Mouse (Mus musculus) intestine, embryonic 14.5 days (tissue): ENCODE measurements around the gene Ramp1. TPM values are rescaled to one million over a fixed set of nuclear protein-coding genes. Genes with fewer than 3 reads are reported as not detected.

Source experiments
- ATAC-seq: fragments of 200-750 bp; cut with Nextera tagmentation; replicated peaks from 2 replicates; pipeline ENCODE4 v1.8.0; 2017; ENCODE audit warnings: low read depth, moderate number of reproducible peaks, moderate TSS enrichment, moderate library complexity; ENCODE audit not compliant: low FRiP score, low TSS enrichment
- DNase-seq: peaks from one replicate; pipeline ENCODE4 v3.0.0-alpha.2; 2018; ENCODE audit warnings: low spot score
- H3K27ac ChIP-seq: fragments of 300-500 bp; sonication (generic); 2 replicates; pipeline ENCODE4 v1.5.1; 2014; ENCODE audit warnings: low read depth, mild to moderate bottlenecking, control low read depth
- H3K27me3 ChIP-seq: fragments of 300-500 bp; sonication (generic); replicated peaks from 2 replicates; pipeline ENCODE4 v1.6.1; 2014; ENCODE audit warnings: low read length, control low read depth; ENCODE audit not compliant: control insufficient read depth, insufficient read depth
- H3K36me3 ChIP-seq: fragments of 300-500 bp; sonication (generic); 2 replicates; pipeline ENCODE4 v1.6.1; 2014; ENCODE audit warnings: low read length, control low read depth; ENCODE audit not compliant: control insufficient read depth, insufficient read depth
- H3K4me1 ChIP-seq: fragments of 300-500 bp; sonication (generic); replicated peaks from 2 replicates; pipeline ENCODE4 v1.6.1; 2014; ENCODE audit warnings: low read length, control low read depth, mixed read lengths; ENCODE audit not compliant: control insufficient read depth, insufficient read depth
- H3K4me2 ChIP-seq: fragments of 300-500 bp; sonication (generic); 2 replicates; pipeline ENCODE4 v1.6.1; 2014; ENCODE audit warnings: low read length
- H3K4me3 ChIP-seq: fragments of 300-500 bp; sonication (generic); 2 replicates; pipeline ENCODE4 v1.5.1; 2014; ENCODE audit warnings: low read depth, low read length, control low read depth, mixed read lengths
- H3K9ac ChIP-seq: fragments of 300-500 bp; sonication (generic); 2 replicates; pipeline ENCODE4 v1.6.1; 2014; ENCODE audit warnings: mild to moderate bottlenecking, low read length
- H3K9me3 ChIP-seq: fragments of 300-500 bp; sonication (generic); 2 replicates; pipeline ENCODE4 v1.6.1; 2016; ENCODE audit warnings: low read length, control low read depth; ENCODE audit not compliant: control insufficient read depth
- WGBS: fragments of 180-500 bp; shearing (Covaris S2); extraction: QIAGEN DNeasy Blood & Tissue Kit; methylation state at CpG from one replicate; pipeline ENCODE4 v1.1.7; 2014; 5-methylcytosine and 5-hydroxymethylcytosine counted together
- polyA plus RNA-seq: library from polyadenylated mRNA; unstranded; fragments of >200 nt; fragmentation: Nextera tagmentation; extraction: Ambion mirVana; gene quantifications from 2 replicates; pipeline ENCODE4 v1.2.1, GENCODE M21; 2014

Gene Ramp1
- polyA plus RNA-seq, 1 experiment from 2014 or later: 6.0 TPM

GRCm38 (mm10) chr1:91235395-91235794, 55.8 kb downstream of the Ramp1 start:
- ATAC-seq (no peak), DNase-seq (no peak)
- peaks cover 4% of the 10 kb centered on the region for H3K4me1 ChIP-seq
- H3K9ac ChIP-seq: no peak overlapping the region
- H3K27ac ChIP-seq: no peak overlapping the region
- no peak overlapping the region for H3K4me3 ChIP-seq
- no peak overlapping the region for H3K4me2 ChIP-seq
- 0 out of 2 replicates have a peak, but pooled peaks cover 11% of the 10 kb centered on the region for H3K27me3 ChIP-seq
- 68% methylated on average over 5 of the region's 5 CpGs for WGBS
- H3K9me3 ChIP-seq: no peaks in the 10 kb centered on the region
- H3K36me3 ChIP-seq: no peaks in the 10 kb centered on the region

DNA sequence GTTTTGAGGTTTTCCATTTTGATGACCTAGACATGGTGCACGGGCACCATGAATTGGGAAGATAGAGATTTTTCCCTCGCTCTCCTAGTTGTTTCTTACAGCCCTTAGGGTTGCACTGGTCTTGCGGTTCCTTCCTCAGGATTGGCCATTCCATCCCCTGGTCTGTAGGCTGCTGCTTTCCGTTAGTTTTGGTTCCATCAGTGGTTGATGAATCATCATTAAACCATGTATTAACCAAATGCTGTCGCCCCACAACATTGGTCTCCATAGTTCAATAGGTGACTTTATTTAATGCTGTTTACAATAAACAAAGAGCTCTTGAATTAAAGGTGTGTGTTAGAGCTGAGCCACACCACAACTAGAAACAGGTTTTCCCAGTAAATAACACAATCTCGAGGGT, 58.1 kb downstream of the Ramp1 start:
- ATAC-seq (no peak), DNase-seq (no peak)
- 0 out of 2 replicates have a peak, but pooled peaks cover 11% of the 10 kb centered on the region for H3K27me3 ChIP-seq
- no peaks in the 10 kb centered on the region; the same call in 1 of the 2 replicates for H3K4me1 ChIP-seq
- H3K27ac ChIP-seq: no peak overlapping the region
- no peak overlapping the region for H3K4me3 ChIP-seq
- H3K36me3 ChIP-seq: no peaks in the 10 kb centered on the region
- no peak overlapping the region for H3K4me2 ChIP-seq
- H3K9me3 ChIP-seq: no peaks in the 10 kb centered on the region
- no peak overlapping the region for H3K9ac ChIP-seq
- WGBS: 77% methylated on average over 6 of the region's 6 CpGs

- H3K27me3 ChIP-seq: 0 out of 2 replicates have a peak, but pooled peaks cover 11% of the 10 kb centered on the region
- 15% methylated on average over 5 of the region's 5 CpGs for WGBS
- DNase-seq (peak; percentile 67), ATAC-seq (no peak)
- H3K4me3 ChIP-seq: no peak overlapping the region
- H3K9me3 ChIP-seq: no peaks in the 10 kb centered on the region
- no peaks in the 10 kb centered on the region for H3K36me3 ChIP-seq
- no peak overlapping the region for H3K4me2 ChIP-seq
- no peaks in the 10 kb centered on the region; the same call in 1 of the 2 replicates for H3K4me1 ChIP-seq
- H3K27ac ChIP-seq: no peak overlapping the region
- H3K9ac ChIP-seq: no peak overlapping the region
Measured at GRCm38 (mm10) chr1:91239112-91239511, 59.5 kb downstream of the Ramp1 start.

DNA sequence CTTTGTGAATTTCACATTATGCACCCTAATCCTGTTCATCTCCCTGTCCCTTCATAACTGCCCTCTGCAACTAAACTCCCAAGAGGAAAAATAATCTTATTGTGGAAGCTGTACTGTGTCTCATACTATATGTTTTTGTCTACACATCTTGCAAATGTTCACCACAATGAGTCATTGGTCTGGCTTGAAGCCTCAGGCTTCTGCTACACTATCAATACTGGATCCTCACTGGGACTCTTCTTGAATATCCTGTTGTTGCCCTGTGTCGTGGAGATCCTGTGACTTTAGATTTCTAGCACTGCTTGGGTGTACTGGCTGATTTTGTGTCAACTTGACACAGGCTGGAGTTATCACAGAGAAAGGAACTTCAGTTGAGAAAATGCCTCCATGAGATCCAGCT, 60.2 kb downstream of the Ramp1 start:
- Histone ChIP-seq H3K9me3 (no peaks in the 10 kb centered on the region), H3K4me1 (no peaks in the 10 kb centered on the region; the same call in 1 of the 2 replicates), H3K27me3 (0 out of 2 replicates have a peak, but pooled peaks cover 8% of the 10 kb centered on the region), H3K36me3 (no peaks in the 10 kb centered on the region), H3K4me2 (no peak overlapping the region), H3K9ac (no peak overlapping the region), H3K27ac (no peak overlapping the region), H3K4me3 (no peak overlapping the region)
- 76% methylated on average over 1 of the region's 1 CpGs for WGBS
- ATAC-seq (no peak), DNase-seq (no peak)

DNA sequence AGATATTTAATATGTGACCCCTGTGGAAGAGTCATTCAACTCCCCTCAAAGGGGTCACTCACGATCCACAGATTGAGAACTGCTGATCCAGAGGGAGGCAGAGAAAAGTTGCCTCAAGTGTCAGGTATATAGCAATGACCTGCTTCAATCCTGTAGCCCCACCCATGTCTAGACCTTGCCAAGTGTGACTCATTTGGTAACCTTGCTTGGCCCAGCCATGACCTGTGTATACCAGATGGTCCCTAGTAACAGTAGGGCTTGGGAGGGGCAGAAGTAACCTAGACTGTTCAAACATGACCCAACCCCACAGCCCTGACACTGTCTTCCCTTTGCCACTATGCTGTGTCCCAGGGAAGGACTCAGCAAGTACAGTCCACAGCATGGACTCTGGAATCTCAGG, 61.1 kb downstream of the Ramp1 start:
- H3K9me3 ChIP-seq: no peaks in the 10 kb centered on the region
- H3K27ac ChIP-seq: no peak overlapping the region
- 0 out of 2 replicates have a peak, but pooled peaks cover 4% of the 10 kb centered on the region for H3K27me3 ChIP-seq
- H3K9ac ChIP-seq: no peak overlapping the region
- ATAC-seq (0 out of 2 replicates have a peak, but pooled peaks have one; percentile 32), DNase-seq (no peak)
- H3K36me3 ChIP-seq: no peaks in the 10 kb centered on the region
- no peaks in the 10 kb centered on the region; the same call in 1 of the 2 replicates for H3K4me1 ChIP-seq
- WGBS: 81% methylated on average over 1 of the region's 1 CpGs
- no peak overlapping the region for H3K4me2 ChIP-seq
- no peak overlapping the region for H3K4me3 ChIP-seq

DNA sequence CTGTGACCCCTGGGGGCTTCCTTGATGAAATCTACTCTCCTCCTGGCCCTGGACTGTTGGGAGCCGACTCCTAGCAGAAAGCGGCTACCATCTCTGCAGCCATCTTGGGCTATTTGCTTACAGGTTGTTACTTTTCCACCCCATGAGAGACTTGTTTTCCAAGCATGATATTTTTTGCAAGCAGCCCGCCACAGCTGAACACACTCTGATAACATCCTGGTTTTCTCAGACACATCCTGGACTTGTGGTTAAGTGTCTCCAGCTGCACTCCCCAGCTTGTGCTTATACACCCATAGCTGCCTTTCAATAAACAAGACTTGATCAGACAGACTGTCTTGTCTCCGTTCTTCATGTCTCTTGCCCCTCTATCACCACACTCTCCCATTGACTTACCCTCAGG, 61.6 kb downstream of the Ramp1 start:
- Histone ChIP-seq H3K4me3 (no peak overlapping the region), H3K27ac (no peak overlapping the region), H3K9ac (no peak overlapping the region), H3K9me3 (no peaks in the 10 kb centered on the region), H3K36me3 (no peaks in the 10 kb centered on the region), H3K27me3 (0 out of 2 replicates have a peak, but pooled peaks cover under 1% of the 10 kb centered on the region), H3K4me1 (no peaks in the 10 kb centered on the region; the same call in 1 of the 2 replicates), H3K4me2 (no peak overlapping the region)
- ATAC-seq (no peak), DNase-seq (no peak)
- 60% methylated on average over 4 of the region's 4 CpGs for WGBS

DNA sequence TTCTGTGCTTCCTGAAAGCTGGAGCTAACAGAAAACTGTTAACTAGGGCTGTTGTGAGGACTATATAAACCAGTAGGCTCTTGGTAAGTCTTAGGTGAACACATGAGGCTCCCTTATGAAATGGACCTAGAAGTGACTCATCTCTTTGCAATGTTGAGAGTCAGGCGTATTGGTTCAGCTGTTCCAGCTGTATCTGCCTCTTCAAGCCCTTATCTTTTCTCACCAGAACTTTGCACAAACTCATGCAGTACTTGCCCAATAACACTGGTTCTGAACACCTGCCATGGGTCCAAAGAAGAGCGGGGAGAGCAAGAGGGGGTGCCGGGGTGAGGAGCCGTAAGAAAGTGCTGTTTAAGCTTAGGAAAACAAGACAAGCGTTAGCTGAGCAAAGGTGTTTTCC, 68.6 kb downstream of the Ramp1 start:
- Histone ChIP-seq H3K36me3 (no peaks in the 10 kb centered on the region), H3K27ac (no peak overlapping the region), H3K9me3 (no peaks in the 10 kb centered on the region), H3K4me1 (peaks cover 13% of the 10 kb centered on the region), H3K4me3 (no peak overlapping the region), H3K9ac (no peak overlapping the region), H3K4me2 (no peak overlapping the region), H3K27me3 (no peaks in the 10 kb centered on the region)
- DNase-seq (peak; percentile 46), ATAC-seq (no peak)
- 86% methylated on average over 5 of the region's 5 CpGs for WGBS

- H3K27me3 ChIP-seq: no peaks in the 10 kb centered on the region
- no peak overlapping the region for H3K27ac ChIP-seq
- H3K4me3 ChIP-seq: no peak overlapping the region
- peaks cover 14% of the 10 kb centered on the region for H3K4me1 ChIP-seq
- peak; percentile 45 for DNase-seq
- no peak overlapping the region for H3K9ac ChIP-seq
- WGBS: 45% methylated on average over 4 of the region's 4 CpGs
- no peak for ATAC-seq
- H3K36me3 ChIP-seq: no peaks in the 10 kb centered on the region
- H3K4me2 ChIP-seq: peak overlapping the region; percentile 33; the same call in 1 of the 2 replicates
- no peaks in the 10 kb centered on the region for H3K9me3 ChIP-seq
Measured at GRCm38 (mm10) chr1:91248970-91249369, 69.3 kb downstream of the Ramp1 start.
